Mouse (Mus musculus) right cerebral cortex, postnatal 36 days (tissue): ENCODE measurements around the gene Kcnk18.
A peak's percentile ranks its signal among the peaks of the same experiment; 100 is the strongest.

Experiments used
- DNase-seq, 2 experiments: peaks; one replicate each; pipeline ENCODE4 v3.0.0; 2022; ENCODE audit warnings: low spot score in 2 of 2, mixed read lengths in 1 of 2

The Kcnk18 gene

DNA sequence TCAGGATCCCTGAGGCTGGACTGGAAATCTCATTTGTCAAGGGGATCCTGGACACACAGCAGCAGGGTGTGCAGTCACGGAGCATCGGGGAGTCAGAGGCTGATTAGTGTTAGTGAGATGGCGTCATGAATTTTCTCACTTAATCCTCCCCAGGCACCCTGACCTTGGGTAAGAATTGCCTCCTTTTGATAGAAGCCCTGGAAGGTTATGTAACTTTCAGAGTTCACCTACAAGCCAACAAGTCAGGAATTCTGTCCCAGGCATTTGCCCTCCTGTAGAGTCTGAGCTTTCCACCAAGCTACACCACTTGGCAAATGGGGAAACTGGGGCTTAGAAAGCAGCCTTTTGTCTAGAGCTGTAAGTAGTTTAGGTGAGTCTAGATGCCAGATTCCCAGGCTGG, 2.1 kb downstream of the Kcnk18 start:
- DNase-seq: no peak

- no peak for DNase-seq
These were observed 9.4 kb downstream of the Kcnk18 start for GRCm38 (mm10) chr19:59228376-59228775.

DNA sequence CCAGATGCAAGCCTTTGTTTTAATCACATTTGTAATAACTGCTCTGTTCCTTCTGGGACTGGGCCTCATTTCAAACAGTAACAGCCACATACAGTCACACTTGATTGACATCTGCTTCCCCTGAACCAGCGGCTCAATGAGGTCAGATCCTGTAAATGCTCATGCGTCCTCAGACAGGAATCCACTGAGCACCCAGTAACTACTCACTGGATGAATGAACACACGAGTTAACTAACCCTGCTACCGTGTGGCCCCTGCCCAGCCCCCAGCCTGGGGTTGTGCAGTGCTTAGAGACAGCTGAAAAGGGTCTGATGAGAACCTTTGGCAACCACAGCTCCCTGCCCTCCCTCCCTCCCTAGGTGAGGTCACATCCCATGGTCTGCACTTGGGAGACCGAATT, 13.8 kb downstream of the Kcnk18 start:
- DNase-seq: no peak

DNA sequence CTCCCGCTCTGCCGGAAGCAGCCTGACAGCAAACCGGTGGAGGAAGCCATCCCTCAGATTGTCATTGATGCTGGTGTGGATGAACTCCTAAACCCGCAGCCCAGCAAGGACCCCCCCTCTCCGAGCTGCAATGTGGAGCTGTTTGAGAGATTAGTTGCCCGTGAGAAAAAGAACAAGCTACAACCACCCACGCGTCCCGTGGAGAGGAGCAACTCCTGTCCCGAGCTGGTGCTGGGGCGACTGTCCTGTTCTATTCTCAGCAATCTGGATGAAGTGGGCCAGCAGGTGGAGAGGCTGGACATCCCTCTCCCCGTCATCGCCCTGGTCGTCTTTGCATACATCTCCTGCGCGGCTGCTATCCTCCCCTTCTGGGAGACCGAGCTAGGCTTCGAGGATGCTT, 16.0 kb downstream of the Kcnk18 start:
- DNase-seq: no peak

DNA sequence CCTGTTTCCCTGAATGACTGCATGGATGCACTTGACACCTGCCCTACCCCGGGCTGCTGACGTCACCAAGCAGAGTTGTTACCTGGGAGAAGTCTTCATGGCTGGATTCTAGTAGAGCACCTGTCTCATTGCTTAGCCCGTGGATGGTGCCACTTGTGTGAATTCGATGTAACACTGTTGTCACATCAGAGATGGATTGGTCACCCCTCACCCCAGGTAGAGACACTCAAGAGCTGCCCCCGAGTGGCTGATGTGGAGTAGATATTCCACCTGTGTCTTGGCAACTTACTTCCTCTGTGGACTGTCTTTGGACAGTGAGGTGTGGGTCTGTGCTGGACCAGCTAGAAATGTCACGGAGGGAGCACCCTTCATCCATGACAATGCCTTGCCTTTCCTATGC, 17.0 kb downstream of the Kcnk18 start:
- DNase-seq: no peak

DNA sequence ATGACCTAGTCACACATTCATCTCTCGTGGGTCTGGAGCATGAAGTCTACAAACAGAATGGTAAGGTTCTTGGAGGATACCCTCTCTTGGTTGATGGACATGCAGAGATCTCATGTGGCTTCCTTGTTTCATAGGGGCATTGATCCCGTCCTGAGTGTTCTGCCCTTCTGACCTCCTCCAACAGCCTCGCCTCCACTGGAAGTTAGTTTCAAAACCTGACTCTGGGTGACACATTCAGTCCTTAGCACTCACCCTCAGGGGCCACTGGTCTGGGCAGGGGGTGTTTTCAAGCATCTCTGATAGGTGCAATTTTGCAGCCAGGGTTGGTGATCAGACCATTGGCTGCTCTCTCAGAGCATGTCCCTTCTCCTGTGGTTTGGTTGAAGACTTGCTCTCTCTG, 19.6 kb downstream of the Kcnk18 start:
- no peak for DNase-seq

DNA sequence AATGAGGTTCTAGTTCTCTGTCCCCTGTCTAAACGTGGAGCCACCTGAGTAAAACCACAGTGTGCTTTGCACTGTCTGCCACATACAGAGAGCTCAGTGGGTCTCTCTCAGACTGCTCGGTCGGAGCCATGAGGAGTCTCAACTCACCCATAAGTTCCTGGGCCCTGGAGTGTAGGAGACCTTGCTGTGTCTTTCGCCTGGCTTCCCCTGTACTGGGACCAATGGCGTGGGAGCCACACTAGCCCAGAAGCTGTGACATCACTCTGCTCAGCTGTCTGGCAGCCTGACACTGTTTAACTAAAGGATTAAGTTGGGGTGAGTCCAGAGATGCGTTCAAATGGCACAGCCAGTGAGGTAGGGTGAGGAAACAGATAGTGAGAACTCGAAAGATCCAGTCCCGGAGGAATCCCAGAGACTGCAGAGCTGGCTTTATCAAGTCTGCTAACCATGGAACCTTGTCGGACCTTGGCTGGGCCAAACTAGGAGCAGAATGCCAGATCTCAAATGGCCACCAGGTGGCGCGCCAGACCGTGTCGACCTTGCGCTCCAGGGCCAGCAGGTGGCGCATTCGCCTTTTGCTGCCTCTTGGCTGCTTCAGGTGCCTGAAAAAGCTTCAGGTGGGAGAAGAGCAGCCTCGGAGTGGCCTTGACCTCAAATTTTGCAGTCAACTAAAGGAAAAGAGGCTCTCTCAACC, 20.3 kb downstream of the Kcnk18 start:
- peak; percentile 67 to 73 for DNase-seq

- DNase-seq: no peak
These were observed 23.0 kb downstream of the Kcnk18 start for GRCm38 (mm10) chr19:59241987-59242386.

DNA sequence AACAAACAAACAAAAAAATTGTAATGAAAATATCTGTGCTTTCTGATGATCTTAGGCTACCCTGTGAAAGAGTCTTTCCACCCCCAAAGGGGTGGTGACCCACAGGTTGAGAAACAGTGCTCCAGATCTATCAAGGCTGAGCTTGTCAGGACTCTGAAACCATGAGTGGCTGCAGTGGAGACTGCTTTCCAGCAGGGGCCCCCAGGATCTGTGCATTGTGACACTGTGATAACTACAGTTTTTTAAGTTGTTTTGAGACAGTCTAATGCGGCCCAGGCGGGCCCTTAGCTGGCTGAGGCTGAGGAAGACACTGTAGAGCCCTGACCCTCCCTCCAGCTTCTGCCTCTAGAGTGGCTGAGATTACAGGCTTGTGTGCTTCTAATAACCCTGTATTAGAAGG, 24.0 kb downstream of the Kcnk18 start:
- no peak for DNase-seq

- no peak for DNase-seq
These were observed 29.1 kb downstream of the Kcnk18 start for GRCm38 (mm10) chr19:59248144-59248543.

DNA sequence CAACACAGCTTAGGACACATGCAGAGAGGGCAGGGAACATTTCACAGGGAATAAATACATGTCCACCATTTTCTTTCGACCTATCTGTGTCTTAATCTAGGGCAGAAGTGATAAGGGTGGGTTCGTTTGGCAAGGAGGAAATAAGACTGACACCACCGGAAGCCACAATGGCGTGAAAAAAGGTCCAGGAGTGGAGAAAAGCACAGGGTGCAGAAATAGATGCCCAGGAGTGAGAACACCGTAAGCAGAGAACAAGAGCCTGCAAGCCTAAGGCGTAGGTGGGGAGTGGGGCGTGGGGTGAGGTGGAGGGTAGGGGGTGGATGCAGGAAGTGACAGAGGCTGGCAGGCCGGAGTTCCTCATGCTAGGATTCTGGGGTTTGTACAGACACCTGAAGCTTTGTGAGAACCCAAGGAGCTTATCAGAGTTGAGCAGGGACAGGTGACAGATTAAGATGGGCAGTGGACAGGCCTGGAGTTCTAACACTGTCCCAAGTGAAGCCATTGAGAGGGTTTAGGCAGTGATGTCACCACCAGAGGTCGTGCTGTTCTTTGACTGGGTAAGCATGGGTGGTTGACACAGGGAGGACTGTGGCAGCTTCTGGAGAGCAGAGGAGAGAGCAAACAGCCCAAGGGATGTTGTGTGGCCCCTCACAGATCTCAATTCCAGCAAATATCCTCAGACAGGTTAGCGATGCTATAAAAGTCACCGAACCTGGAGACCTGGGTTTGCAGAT, 29.7 kb downstream of the Kcnk18 start:
- no peak for DNase-seq

DNA sequence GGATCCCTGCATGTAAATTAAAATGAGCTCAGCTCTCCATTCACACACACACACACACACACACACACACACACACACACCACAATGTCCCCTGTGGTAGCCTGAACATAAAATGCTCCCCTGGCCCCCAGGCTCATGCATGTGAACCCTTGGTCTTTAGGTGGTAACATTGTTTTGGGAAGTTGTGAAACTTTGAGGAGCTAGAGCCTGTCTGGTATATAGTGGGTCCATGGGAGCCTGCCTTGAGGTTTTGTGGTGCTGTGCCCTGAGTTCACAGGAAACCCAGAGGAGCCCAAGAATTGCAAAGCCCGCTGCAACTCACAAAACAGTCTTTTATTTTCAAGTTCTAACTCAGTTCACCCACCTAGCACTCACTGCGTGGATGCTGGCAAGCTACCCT, 33.6 kb downstream of the Kcnk18 start:
- no peak for DNase-seq

GRCm38 (mm10) chr19:59259633-59260032, 40.6 kb downstream of the Kcnk18 start:
- DNase-seq: no peak

- no peak for DNase-seq
These were observed 41.9 kb downstream of the Kcnk18 start, which contains the start of gene Slc18a2 for GRCm38 (mm10) chr19:59260718-59261442. Gene Slc18a2 (plus strand): TSS chr19:59260896.

DNA sequence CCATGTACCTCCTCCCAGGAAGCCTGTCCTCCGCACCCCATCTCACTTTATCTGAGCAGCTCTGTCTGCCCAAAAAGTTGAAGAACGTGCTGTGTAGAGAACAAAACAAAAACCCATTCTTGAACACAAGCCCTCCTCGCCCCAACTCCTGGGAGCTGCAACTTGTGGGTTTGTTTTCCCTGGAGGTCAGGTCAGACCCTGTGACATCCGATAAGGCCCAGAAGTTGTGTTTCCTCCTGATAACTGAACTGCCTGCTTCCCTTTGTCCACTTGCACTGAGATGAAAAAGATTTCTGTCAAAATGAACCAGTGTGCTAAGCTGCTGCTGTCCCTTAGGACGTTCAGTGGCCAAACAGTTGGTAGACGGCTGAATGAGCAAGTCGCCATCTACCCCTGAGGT, 42.6 kb downstream of the Kcnk18 start:
- DNase-seq: no peak

GRCm38 (mm10) chr19:59263171-59263570, 44.2 kb downstream of the Kcnk18 start:
- no peak for DNase-seq

DNA sequence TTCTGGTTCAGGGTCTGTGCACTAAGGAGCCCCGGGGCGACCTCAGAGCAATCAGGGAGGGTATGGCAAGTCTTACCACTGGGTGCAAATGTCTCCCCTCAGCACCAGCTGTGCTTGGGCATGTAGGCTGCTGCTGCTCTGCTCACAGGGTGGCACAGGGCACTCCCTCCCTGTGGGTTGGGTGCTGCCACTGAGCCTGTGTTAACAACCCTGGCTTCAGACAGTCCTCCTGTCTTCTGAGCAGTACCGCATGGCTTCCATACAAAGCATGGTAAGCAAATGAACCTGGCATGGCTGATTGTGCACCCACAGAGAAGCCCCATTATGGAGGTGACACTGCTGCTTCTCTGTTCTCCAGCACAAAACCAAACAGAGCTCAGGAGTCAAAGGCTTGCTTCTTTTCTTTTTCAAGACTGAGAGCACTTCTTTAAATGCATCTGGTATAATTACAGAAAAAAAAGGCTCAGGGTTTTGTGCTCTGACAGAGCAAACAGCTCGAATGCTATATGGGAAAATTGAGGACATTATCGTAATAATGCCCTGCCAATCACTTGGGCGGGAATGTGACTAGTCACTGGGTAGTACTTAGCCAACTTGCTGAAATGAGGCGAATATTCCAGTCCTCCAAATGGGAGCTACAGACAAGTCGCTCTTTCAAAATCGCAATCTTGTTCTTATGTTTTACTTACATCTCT, 46.0 kb downstream of the Kcnk18 start:
- no peak for DNase-seq

DNA sequence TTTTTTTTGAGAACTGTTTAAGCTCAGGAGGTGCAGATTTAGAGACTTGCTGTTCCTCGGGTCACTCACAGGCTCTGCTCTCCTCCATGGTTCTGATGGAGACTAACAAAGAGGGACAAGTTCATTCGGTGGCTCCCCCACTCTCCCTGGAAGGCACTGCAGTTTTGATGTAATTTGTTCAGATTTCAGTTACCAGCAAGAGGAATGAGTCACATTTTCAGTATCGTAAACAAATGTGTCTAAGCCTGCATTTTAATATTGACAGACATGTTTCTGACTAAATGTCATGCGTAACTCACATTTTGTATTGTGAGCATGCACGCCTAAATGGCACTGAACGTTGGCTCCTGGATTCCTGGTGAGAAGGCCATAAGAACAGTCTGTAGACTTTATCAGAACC, 46.9 kb downstream of the Kcnk18 start:
- no peak for DNase-seq

DNA sequence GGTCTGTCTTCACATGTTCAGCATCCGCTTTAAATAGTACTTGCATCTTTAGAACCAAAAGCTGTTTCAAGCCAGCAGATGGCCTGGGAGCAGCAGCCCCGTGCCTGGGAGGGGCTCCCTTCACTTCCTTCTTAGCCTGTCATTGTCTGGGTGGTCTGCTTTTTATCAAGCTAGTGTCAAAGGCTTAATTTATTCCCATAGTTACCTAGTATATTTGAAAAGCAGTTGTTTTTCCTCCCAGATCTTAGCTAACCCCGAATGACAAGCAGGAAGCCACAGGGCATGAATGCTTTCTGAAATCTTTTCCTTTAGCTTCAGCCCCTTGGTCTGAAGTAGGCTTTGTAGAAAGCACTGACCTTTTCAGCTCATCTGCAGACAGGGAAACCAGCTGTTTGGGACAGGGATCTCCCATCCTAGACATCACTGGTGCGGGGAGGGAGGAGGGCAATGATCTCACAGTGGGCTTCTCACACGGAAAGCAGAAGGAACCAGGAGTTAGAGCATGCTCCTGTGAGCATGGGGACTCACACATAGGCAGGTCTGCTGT, 48.5 kb downstream of the Kcnk18 start:
- no peak for DNase-seq

DNA sequence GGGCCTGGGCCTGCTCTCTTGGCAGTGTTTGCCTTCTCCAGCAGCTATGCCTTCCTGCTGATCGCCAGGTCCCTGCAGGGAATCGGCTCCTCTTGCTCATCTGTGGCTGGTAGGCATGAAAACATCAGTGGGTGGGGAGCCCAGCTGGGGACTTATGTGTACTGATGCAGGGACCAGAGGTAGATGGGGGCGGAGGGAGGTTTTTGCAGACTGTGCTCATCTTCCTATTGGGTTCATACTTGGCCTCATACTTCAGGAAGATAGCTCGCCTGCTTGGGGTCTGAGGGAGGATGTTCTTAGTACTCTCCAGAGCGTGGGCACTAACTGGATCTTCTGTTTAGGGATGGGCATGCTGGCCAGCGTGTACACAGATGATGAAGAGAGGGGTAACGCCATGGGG, 54.2 kb downstream of the Kcnk18 start:
- no peak for DNase-seq

DNA sequence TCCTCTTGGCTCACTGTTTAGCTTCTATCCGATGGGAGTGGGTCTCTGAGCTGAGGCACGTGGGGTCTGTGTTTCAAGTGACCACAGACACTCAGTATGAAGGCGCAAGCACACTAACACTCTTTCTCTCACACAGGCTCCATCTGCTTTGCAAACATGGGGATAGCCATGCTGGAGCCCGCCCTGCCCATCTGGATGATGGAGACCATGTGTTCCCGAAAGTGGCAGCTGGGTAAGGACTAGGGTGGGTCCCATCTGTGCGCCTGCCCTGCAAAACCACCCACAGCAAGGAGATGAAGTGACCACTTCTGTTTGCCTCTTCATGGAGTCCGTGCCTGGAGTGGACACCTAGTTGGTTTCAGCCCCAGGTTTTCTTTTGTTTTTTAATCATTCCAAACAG, 57.3 kb downstream of the Kcnk18 start:
- DNase-seq: no peak

DNA sequence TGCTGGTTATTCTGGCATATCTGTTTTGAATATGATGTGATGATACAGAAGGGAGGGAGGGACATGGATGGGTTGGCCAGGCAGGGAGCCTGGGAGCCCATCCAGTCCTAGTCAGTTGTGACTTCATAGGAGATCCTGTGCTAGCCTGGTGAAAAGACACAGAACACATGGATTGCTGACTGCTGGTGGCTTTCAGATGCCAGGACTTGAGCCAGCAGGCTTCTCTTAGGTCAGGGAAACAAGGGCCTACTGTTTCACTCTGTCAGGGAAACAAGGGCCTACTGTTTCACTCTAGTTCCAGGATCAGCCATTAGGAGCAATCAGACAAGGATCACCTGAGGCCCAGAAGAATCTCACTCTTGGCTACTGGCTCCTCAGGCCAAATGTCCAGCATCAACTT, 61.8 kb downstream of the Kcnk18 start:
- DNase-seq: no peak
